Mouse (Mus musculus) stomach, embryonic 16.5 days (tissue): ENCODE measurements around the gene Abl2. TPM values are rescaled to one million over a fixed set of nuclear protein-coding genes. Genes with fewer than 3 reads are reported as not detected.
A peak's percentile ranks its signal among the peaks of the same experiment; 100 is the strongest.

Experiments
- ATAC-seq: fragments of 200-750 bp; cut with Nextera tagmentation; 2 replicates; pipeline ENCODE4 v1.8.0; 2017; ENCODE audit warnings: moderate number of reproducible peaks, moderate TSS enrichment; ENCODE audit not compliant: insufficient read depth, low FRiP score
- H3K27ac ChIP-seq: fragments of 300-500 bp; sonication (generic); 2 replicates; pipeline ENCODE4 v1.5.1; 2014; ENCODE audit warnings: low read length
- H3K27me3 ChIP-seq: fragments of 300-500 bp; sonication (generic); 2 replicates; pipeline ENCODE4 v1.6.1; 2014; ENCODE audit warnings: low read length, control low read depth, mixed read lengths; ENCODE audit not compliant: control insufficient read depth, insufficient read depth
- H3K36me3 ChIP-seq: fragments of 300-500 bp; sonication (generic); 2 replicates; pipeline ENCODE4 v1.6.1; 2014; ENCODE audit warnings: low read length; ENCODE audit not compliant: control insufficient read depth, insufficient read depth
- H3K4me1 ChIP-seq: fragments of 300-500 bp; sonication (generic); 2 replicates; pipeline ENCODE4 v1.6.1; 2014; ENCODE audit warnings: low read length, control low read depth, mixed read lengths; ENCODE audit not compliant: control insufficient read depth, insufficient read depth
- H3K4me2 ChIP-seq: fragments of 300-500 bp; sonication (generic); 2 replicates; pipeline ENCODE4 v1.6.1; 2014; ENCODE audit warnings: low read depth, low read length, mixed read lengths
- H3K4me3 ChIP-seq: fragments of 300-500 bp; sonication (generic); replicated peaks from 2 replicates; pipeline ENCODE4 v1.5.1; 2014; ENCODE audit warnings: mild to moderate bottlenecking, low read length
- H3K9ac ChIP-seq: fragments of 300-500 bp; sonication (generic); 2 replicates; pipeline ENCODE4 v1.6.1; 2014; ENCODE audit warnings: low read length
- H3K9me3 ChIP-seq: fragments of 300-500 bp; sonication (generic); replicated peaks from 2 replicates; pipeline ENCODE4 v1.6.1; 2016; ENCODE audit warnings: low read length, control low read depth; ENCODE audit not compliant: control insufficient read depth
- WGBS: fragments of 180-500 bp; shearing (Covaris S2); extraction: QIAGEN DNeasy Blood & Tissue Kit; methylation state at CpG from one replicate; pipeline ENCODE4 v1.1.7; 2014; 5-methylcytosine and 5-hydroxymethylcytosine counted together
- polyA plus RNA-seq: library from polyadenylated mRNA; unstranded; fragments of >200 nt; fragmentation: Nextera tagmentation; extraction: Ambion mirVana; gene quantifications from 2 replicates; pipeline ENCODE4 v1.2.1, GENCODE M21; 2015

The Abl2 gene
- polyA plus RNA-seq, 1 experiment from 2014 or later, result 3.6 TPM

DNA sequence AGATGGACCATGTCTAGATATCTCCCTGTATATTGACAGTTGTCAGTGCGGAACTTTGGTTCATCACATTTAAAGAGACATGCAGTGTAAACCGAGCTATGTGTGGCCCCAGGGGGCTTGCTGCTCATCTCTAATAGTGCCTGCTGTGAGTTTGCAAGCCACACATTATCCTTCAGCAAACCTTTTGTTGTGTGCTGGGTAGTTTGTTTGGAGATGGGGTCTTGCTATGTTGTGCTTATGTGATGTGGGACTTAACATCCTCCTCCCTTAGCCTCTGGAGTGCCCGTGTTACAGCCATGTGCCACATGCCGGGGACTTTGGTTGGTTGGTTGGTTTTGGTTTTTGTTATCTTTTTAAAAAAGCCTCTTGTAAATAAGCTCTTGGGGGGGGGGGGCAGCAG lies 59.2 kb downstream of the Abl2 start:
- Histone ChIP-seq H3K4me2 (peak overlapping the region; percentile 40; the same call in 1 of the 2 replicates), H3K9ac (no peak overlapping the region), H3K4me3 (no peak overlapping the region), H3K27me3 (no peaks in the 10 kb centered on the region), H3K9me3 (no peaks in the 10 kb centered on the region), H3K4me1 (peaks cover 26% of the 10 kb centered on the region), H3K27ac (peak overlapping the region; percentile 85), H3K36me3 (no peaks in the 10 kb centered on the region)
- 72% methylated on average over 4 of the region's 4 CpGs for WGBS
- no peak for ATAC-seq

DNA sequence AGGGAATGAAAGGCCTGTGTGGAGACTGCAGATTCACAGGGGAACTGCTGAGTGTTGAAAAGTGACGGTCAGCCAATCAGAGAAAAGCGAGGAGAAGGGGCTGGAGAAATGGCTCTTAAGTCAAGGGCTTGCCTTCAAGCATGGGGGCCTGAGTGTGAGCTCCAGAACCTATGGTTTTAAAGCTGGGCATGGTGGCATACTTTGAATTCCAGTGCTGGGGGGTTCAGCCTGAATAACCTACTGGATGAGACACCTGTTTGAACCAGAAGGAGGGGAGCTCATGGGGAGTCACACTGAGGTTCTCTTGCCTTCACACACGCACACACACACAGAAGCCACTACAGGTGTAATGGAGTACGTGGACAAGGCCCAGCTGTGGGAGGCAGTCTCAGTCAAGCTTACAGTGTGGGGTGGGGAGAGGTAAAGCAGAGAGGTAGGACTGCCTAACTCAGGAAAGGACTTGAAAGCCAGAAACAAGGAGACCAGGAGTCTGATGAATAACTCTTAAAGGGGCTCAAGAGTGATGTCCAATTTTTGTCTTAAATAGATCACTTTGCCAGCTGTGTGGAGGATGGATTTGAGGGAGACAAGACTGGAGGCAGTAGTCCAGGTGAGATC lies 61.8 kb downstream of the Abl2 start:
- no peak overlapping the region for H3K4me3 ChIP-seq
- H3K4me1 ChIP-seq, result peaks cover 16% of the 10 kb centered on the region
- H3K9ac ChIP-seq, result no peak overlapping the region
- H3K4me2 ChIP-seq, result no peak overlapping the region
- H3K36me3 ChIP-seq, result no peaks in the 10 kb centered on the region
- H3K9me3 ChIP-seq, result no peaks in the 10 kb centered on the region
- whole genome bisulfite sequencing, result 69% methylated on average over 4 of the region's 4 CpGs
- ATAC-seq, result no peak
- H3K27me3 ChIP-seq, result no peaks in the 10 kb centered on the region
- H3K27ac ChIP-seq, result no peak overlapping the region

DNA sequence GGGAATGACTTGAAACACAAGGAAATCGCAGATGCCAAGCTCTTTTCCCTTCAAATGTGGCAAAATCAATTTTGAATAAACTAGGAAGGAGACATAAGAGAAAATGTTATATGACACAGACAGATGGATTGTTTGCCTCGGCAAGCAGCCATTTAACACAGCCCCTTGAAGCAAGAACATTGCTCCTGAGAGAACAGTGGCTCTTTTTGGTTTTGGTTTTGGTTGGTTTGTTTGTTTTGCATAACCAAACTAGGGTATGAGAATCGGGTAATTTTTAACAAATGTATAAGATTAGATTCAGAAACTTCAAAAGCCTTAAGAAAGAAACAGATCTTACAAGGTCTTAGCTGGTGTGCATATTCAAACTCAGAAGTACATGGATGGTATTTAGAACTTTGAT lies 62.4 kb downstream of the Abl2 start:
- Histone ChIP-seq H3K4me3 (no peak overlapping the region), H3K4me2 (no peak overlapping the region), H3K9ac (no peak overlapping the region), H3K27me3 (no peaks in the 10 kb centered on the region), H3K9me3 (no peaks in the 10 kb centered on the region), H3K36me3 (no peaks in the 10 kb centered on the region), H3K27ac (no peak overlapping the region), H3K4me1 (peaks cover 10% of the 10 kb centered on the region)
- ATAC-seq, result no peak
- WGBS, result 61% methylated on average over 3 of the region's 3 CpGs

DNA sequence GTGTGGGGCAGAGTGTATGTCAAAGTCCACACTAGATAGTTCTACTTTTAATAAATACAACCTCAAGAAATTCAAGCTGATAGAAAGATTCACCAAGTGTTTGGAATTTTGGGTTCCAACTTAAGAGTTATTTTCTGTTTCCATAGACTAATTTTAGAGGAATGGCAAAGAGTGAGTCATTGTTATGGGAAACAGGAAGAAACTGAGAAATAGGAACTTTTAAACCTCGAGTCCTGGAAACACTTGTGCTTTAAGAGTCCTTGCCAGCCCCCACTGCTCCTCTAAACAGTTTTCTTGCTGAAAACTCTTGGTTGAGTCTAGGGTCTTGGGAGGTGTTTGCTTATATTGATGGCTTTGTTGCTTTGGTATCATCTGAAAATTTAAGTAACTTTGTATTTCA lies 65.6 kb downstream of the Abl2 start:
- WGBS, result 59% methylated on average over 1 of the region's 1 CpGs
- Histone ChIP-seq H3K4me3 (no peak overlapping the region), H3K27me3 (no peaks in the 10 kb centered on the region), H3K4me2 (no peak overlapping the region), H3K9me3 (no peaks in the 10 kb centered on the region), H3K36me3 (no peaks in the 10 kb centered on the region), H3K9ac (no peak overlapping the region), H3K4me1 (no peaks in the 10 kb centered on the region), H3K27ac (no peak overlapping the region)
- no peak for ATAC-seq

DNA sequence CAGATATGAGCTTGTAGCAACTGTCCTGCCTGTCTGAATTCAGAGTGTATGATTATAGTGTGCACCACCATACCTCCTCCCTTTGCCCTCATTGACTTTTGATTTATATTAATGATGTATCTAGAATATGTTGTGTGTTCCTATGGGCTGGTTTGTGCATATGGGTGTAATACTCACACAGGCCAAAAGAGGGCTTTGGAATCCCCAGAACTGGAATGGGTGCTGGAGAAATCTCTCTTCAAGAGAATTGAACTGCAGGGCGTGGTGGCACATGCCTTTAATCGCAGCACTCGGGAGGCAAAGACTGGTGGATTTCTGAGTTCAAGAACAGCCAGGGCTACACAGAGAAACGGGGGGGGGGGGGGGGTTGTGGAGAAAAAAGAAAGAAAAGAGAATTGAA lies 68.1 kb downstream of the Abl2 start:
- no peak for ATAC-seq
- H3K4me2 ChIP-seq, result no peak overlapping the region
- H3K9me3 ChIP-seq, result 0 out of 2 replicates have a peak, but pooled peaks cover 3% of the 10 kb centered on the region
- no peaks in the 10 kb centered on the region for H3K27me3 ChIP-seq
- no peak overlapping the region for H3K4me3 ChIP-seq
- no peaks in the 10 kb centered on the region for H3K4me1 ChIP-seq
- H3K36me3 ChIP-seq, result peaks cover 18% of the 10 kb centered on the region
- H3K9ac ChIP-seq, result no peak overlapping the region
- WGBS, result 82% methylated on average over 4 of the region's 4 CpGs
- no peak overlapping the region for H3K27ac ChIP-seq

DNA sequence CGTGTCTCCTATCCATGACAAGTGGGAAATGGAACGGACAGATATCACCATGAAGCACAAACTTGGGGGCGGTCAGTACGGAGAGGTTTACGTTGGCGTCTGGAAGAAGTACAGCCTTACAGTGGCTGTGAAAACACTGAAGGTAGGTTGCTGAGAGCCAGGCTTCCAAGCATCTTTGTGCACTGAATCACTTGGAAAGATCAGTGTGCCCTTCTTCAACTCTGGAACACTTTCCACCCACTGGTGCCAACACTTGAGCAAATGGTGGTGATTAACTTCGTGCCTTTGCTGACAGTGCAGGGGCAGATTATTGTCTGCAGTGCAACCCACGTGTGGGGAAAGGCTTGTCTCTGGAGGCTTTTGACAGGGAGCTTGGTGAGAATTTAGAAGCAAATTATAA lies 71.4 kb downstream of the Abl2 start:
- Histone ChIP-seq H3K27me3 (no peaks in the 10 kb centered on the region), H3K36me3 (peaks cover 18% of the 10 kb centered on the region), H3K4me1 (no peaks in the 10 kb centered on the region), H3K9me3 (0 out of 2 replicates have a peak, but pooled peaks cover 3% of the 10 kb centered on the region), H3K4me2 (no peak overlapping the region), H3K9ac (no peak overlapping the region), H3K4me3 (no peak overlapping the region), H3K27ac (no peak overlapping the region)
- no peak for ATAC-seq
- WGBS, result 94% methylated on average over 8 of the region's 8 CpGs

DNA sequence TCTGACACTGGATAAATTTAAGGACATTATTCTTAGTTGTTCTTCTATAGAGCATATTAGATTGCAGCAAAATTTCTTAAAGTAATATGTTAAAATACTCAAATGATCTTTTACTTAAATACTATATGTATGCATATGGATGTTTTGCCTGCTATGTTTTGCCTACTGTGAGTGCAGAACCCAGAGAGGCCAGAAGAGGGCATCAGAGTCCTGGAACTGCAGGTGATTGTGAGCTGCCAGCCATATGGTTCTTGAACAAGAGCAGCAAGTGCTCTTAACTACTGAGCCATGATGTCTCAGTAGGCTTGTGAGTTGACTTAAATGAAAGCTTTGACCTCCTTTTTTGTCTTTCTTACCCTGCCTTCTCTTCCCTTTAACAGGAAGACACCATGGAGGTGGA lies 72.4 kb downstream of the Abl2 start:
- Histone ChIP-seq H3K9me3 (0 out of 2 replicates have a peak, but pooled peaks cover 3% of the 10 kb centered on the region), H3K27ac (no peak overlapping the region), H3K4me2 (no peak overlapping the region), H3K36me3 (peaks cover 21% of the 10 kb centered on the region), H3K4me3 (no peak overlapping the region), H3K4me1 (no peaks in the 10 kb centered on the region), H3K9ac (no peak overlapping the region), H3K27me3 (no peaks in the 10 kb centered on the region)
- no peak for ATAC-seq

DNA sequence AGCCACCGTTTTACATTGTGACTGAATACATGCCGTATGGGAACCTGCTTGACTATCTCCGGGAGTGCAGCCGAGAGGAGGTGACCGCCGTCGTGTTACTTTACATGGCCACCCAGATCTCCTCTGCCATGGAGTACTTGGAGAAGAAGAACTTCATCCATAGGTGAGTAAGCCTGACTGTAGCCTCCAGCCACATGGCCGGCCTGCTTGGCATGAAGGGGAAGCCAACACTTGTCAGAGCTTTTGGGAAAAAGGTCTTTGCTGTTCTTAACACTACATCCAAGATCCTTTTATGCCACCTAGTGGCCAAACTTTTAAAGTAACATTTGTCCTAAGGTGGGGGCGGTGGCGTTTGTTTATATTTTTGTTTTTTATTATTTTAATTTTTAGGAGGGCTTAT lies 74.5 kb downstream of the Abl2 start:
- no peak overlapping the region for H3K9ac ChIP-seq
- WGBS, result 76% methylated on average over 10 of the region's 10 CpGs
- H3K27ac ChIP-seq, result no peak overlapping the region
- peaks cover 24% of the 10 kb centered on the region for H3K36me3 ChIP-seq
- H3K4me3 ChIP-seq, result no peak overlapping the region
- H3K9me3 ChIP-seq, result 0 out of 2 replicates have a peak, but pooled peaks cover 3% of the 10 kb centered on the region
- no peaks in the 10 kb centered on the region for H3K27me3 ChIP-seq
- no peak overlapping the region for H3K4me2 ChIP-seq
- no peaks in the 10 kb centered on the region for H3K4me1 ChIP-seq
- ATAC-seq, result no peak

DNA sequence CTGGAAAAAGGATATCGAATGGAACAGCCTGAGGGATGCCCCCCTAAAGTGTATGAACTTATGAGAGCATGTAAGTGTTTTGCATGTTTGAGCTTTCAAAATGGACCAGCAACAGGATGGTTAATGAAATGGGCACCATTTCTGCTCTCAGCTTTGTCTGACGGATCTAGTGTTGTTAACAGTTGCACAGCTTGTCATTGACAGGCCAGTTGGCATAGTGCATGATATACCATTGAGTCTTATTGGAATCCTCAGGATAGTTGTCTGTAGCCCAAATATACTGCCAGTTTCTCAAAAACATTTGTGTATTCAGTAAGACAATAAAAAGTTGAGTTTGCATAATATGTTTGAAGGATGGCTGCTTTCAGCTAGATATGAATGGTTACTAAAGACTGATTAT lies 76.6 kb downstream of the Abl2 start:
- peaks cover 18% of the 10 kb centered on the region for H3K36me3 ChIP-seq
- 81% methylated on average over 2 of the region's 2 CpGs for WGBS
- no peak overlapping the region for H3K9ac ChIP-seq
- H3K9me3 ChIP-seq, result 0 out of 2 replicates have a peak, but pooled peaks cover 3% of the 10 kb centered on the region
- no peak overlapping the region for H3K4me2 ChIP-seq
- H3K27me3 ChIP-seq, result no peaks in the 10 kb centered on the region
- H3K4me3 ChIP-seq, result no peak overlapping the region
- no peak overlapping the region for H3K27ac ChIP-seq
- no peaks in the 10 kb centered on the region for H3K4me1 ChIP-seq
- ATAC-seq, result no peak
